Mouse (Mus musculus): Measurements from ENCODE around the gene Galnt11. TPM values are rescaled to one million over a fixed set of nuclear protein-coding genes. Genes with fewer than 3 reads are reported as not detected.
"Not testable (repeated sequence)": the region's sequence is repeated elsewhere in the genome, so short reads cannot be mapped to it uniquely, and the experiment has no call there.

The Galnt11 gene
- polyA plus RNA-seq, 1 experiment from 2014 or later, result 41.0 TPM

GRCm38 (mm10) chr5:25215006-25215405 is 6.7 kb upstream of the Galnt11 start:
- H3K9me3 ChIP-seq (replicated peaks), result no peaks in the 10 kb centered on the region
- WGBS, result 84% methylated on average over 6 of the region's 6 CpGs
- ATAC-seq (ENCODE audit: low FRiP score), result no peak

DNA sequence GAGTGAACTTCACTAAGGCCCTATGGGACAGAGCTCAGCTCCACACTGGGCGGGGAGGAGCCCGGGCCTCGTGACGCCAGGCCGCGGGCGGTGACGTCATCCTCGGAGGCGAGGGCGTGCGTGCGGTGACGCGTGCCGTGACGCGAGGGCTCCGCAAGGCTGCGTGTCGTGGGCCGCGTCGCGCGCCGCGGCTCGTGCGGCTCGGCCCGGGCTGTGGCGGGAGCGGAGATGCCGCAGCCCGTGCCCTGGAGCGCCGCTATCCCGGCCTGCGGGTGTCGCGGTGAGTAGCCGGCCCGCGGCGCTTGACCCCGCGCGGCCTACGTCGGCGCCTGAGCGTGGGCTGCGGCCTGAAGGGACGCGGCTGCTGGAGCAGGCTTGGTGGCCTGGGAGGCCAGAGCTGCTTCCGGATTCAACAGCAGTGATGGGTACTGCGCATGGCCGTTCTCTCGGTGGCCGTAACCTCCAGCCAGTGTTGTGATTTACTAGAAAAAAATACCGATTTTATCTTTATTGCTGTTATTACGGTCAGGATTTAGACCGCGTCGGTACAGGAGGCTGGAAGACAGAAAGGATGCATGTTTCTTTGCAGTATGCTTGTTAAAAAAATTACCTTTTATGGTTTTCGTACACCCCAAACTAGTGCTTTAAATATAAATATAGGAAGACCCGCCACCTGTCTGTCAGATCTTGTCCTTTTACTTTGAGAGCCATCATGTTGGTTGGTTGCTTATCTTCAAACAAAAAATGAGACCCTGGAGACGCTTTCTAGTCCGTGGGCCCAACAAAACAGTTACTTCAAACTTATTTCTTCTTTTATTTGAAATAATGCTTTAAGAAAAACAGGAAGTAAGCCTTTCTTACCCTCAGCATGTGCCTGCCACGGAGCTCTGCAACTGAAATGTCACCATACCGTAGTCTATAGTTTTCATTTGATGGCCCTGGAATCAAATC is 1.3 kb downstream of the Galnt11 start, which contains the start of gene E130116L18Rik:
Gene E130116L18Rik, minus strand, starts transcription at position 402 of the 951 bp plus-strand sequence.
- 5% methylated on average over 72 of the region's 72 CpGs for WGBS
- H3K4me3 ChIP-seq, result peak within 1 kb of the TSS; percentile 80
- ATAC-seq (ENCODE audit: low FRiP score), result peak; percentile 97
- H3K36me3 ChIP-seq, result no peaks in the 10 kb centered on the region
- H3K4me2 ChIP-seq (replicated peaks), result peak within 1 kb of the TSS; percentile 58
- peaks cover 9% of the 10 kb centered on the region for H3K4me1 ChIP-seq
- peak within 1 kb of the TSS; percentile 88 for H3K9ac ChIP-seq
- peak within 1 kb of the TSS; percentile 85 for H3K27ac ChIP-seq
- no peaks in the 10 kb centered on the region for H3K27me3 ChIP-seq
- H3K9me3 ChIP-seq (replicated peaks), result no peaks in the 10 kb centered on the region

More at GRCm38 (mm10) chr5:25215006-25215405, 6.7 kb upstream of the Galnt11 start:
- H3K4me1 ChIP-seq, result no peaks in the 10 kb centered on the region
- no peak overlapping the region for H3K4me3 ChIP-seq
- no peak overlapping the region for H3K4me2 ChIP-seq (replicated peaks)
- no peaks in the 10 kb centered on the region for H3K27me3 ChIP-seq
- H3K9ac ChIP-seq, result no peak overlapping the region
- no peak overlapping the region for H3K27ac ChIP-seq
- no peaks in the 10 kb centered on the region for H3K36me3 ChIP-seq

DNA sequence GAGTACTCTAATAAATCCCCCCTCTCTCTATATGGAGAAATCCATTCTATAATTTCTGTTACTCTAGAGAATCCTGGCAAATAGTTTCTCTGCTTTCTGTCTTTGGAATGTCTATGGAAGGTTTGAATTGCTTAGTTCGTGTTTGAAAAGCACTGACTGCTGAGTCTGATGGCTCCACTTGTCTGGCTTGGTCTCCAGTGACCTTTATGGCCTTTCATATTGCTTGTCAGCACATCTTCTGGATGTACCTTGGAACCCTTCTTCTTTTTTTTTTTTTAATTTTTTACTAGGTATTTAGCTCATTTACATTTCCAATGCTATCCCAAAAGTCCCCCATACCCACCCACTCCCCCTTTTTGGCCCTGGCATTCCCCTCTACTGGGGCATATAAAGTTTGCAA is 2.7 kb downstream of the Galnt11 start:
- H3K9ac ChIP-seq, H3K4me3 ChIP-seq: not testable (repeated sequence)
- H3K4me2 ChIP-seq (replicated peaks), result 0 out of 2 replicates have a peak overlapping the region, but pooled peaks have one; percentile 58

GRCm38 (mm10) chr5:25243101-25243500 is 21.4 kb downstream of the Galnt11 start:
- Histone ChIP-seq H3K36me3 (peaks cover 14% of the 10 kb centered on the region; the same call in 1 of the 2 replicates), H3K27ac (no peak overlapping the region), H3K27me3 (no peaks in the 10 kb centered on the region), H3K4me3 (no peak overlapping the region), H3K9me3 (replicated peaks) (no peaks in the 10 kb centered on the region), H3K4me2 (replicated peaks) (no peak overlapping the region), H3K9ac (no peak overlapping the region), H3K4me1 (no peaks in the 10 kb centered on the region)
- no peak for ATAC-seq (ENCODE audit: low FRiP score)
- 90% methylated on average over 6 of the region's 6 CpGs for WGBS

More for the DNA sequence above, 2.7 kb downstream of the Galnt11 start:
- H3K9me3 ChIP-seq (replicated peaks); H3K36me3 ChIP-seq; ATAC-seq (ENCODE audit: low FRiP score); H3K27me3 ChIP-seq; H3K27ac ChIP-seq; H3K4me1 ChIP-seq: not testable (repeated sequence)
- WGBS, result 90% methylated on average over 1 of the region's 1 CpGs

DNA sequence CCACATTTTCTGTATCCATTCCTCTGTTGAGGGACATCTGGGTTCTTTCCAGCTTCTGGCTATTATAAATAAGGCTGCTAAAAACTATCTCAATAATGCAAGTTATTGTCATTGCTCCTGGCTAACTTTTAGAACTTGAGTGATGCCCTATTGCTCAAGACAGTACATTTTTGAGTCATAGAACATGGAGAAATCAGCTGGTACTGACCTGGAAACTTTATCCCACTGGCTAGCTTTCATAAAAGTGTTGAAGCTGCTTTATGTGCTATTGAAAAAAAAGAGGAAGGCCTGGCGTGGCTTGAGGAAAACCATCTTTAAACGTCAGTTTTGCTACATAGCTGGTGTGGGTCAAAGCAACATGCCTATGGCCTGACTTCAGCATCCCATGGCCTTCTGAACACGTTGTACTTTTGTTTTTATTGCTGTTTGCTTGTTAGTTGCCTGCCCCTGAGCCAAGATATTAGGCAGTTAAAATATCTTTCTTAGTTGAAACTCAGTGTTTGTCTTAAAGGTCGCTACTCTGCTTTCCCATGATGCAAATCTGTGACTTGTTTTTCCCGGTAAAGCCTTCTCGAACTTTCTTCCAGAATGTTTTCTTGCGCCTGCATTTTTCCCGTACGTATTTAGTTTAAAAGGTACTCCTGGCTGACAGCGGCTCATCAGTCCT is 24.2 kb downstream of the Galnt11 start:
- no peak for ATAC-seq (ENCODE audit: low FRiP score)
- Histone ChIP-seq H3K4me2 (replicated peaks) (no peak overlapping the region), H3K9me3 (replicated peaks) (no peaks in the 10 kb centered on the region), H3K27ac (no peak overlapping the region), H3K36me3 (peaks cover 30% of the 10 kb centered on the region), H3K9ac (no peak overlapping the region), H3K27me3 (no peaks in the 10 kb centered on the region), H3K4me1 (no peaks in the 10 kb centered on the region), H3K4me3 (no peak overlapping the region)
- 90% methylated on average over 10 of the region's 10 CpGs for WGBS

- no peaks in the 10 kb centered on the region for H3K27me3 ChIP-seq
- no peaks in the 10 kb centered on the region for H3K4me1 ChIP-seq
- no peaks in the 10 kb centered on the region for H3K9me3 ChIP-seq (replicated peaks)
- WGBS, result 81% methylated on average over 1 of the region's 1 CpGs
- H3K36me3 ChIP-seq, result peaks cover 35% of the 10 kb centered on the region
- no peak for ATAC-seq (ENCODE audit: low FRiP score)
- H3K9ac ChIP-seq, result no peak overlapping the region
- no peak overlapping the region for H3K4me2 ChIP-seq (replicated peaks)
- H3K4me3 ChIP-seq, result no peak overlapping the region
- H3K27ac ChIP-seq, result no peak overlapping the region
Measured at GRCm38 (mm10) chr5:25246473-25246865, 24.8 kb downstream of the Galnt11 start.

GRCm38 (mm10) chr5:25247036-25247435 is 25.3 kb downstream of the Galnt11 start:
- Histone ChIP-seq H3K4me2 (replicated peaks) (no peak overlapping the region), H3K9ac (no peak overlapping the region), H3K27ac (no peak overlapping the region), H3K4me1 (no peaks in the 10 kb centered on the region), H3K9me3 (replicated peaks) (no peaks in the 10 kb centered on the region), H3K4me3 (no peak overlapping the region), H3K36me3 (peaks cover 41% of the 10 kb centered on the region), H3K27me3 (no peaks in the 10 kb centered on the region)
- 89% methylated on average over 3 of the region's 3 CpGs for WGBS
- no peak for ATAC-seq (ENCODE audit: low FRiP score)

GRCm38 (mm10) chr5:25252423-25252822 is 30.7 kb downstream of the Galnt11 start:
- Histone ChIP-seq H3K4me1 (no peaks in the 10 kb centered on the region), H3K4me3 (no peak overlapping the region), H3K9ac (no peak overlapping the region), H3K36me3 (peaks cover 72% of the 10 kb centered on the region), H3K27ac (no peak overlapping the region), H3K27me3 (no peaks in the 10 kb centered on the region), H3K4me2 (replicated peaks) (no peak overlapping the region), H3K9me3 (replicated peaks) (no peaks in the 10 kb centered on the region)
- no peak for ATAC-seq (ENCODE audit: low FRiP score)
- WGBS, result 95% methylated on average over 2 of the region's 2 CpGs

DNA sequence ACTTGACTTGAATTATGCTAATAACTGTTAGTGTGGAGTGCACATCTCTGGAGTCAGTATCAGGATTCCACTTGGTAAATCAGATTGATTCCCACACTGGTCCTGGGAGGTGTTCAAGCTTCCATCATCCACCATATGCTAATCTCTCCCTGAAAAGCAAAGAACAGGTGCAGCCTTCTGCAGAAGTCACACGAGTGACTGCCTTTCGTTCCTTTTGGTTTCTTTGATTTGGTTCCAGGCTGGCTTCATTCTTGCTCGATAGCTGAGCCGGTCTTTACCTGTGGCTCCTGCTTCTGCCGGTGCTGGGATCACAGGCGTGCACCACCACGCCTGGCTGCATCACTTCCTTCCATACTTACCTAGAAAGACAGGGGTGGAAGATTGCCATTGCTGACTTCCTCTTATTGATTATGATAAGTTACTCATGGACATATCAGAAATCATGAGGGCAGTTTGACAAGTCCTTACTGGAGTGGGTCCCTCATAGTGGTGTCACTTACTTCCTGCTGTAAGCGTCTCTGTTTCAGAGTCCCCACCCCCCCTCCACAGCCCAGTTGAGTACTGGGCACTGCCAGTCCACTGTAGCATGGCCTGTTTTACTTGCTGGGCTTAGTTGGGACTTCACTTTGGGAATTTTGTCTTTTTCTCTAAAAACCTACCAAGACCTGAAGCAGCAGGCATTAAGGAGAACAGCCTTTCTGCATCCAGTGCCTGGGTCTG is 31.3 kb downstream of the Galnt11 start:
- Histone ChIP-seq H3K9ac (no peak overlapping the region), H3K27ac (no peak overlapping the region), H3K27me3 (no peaks in the 10 kb centered on the region), H3K4me1 (no peaks in the 10 kb centered on the region), H3K9me3 (replicated peaks) (no peaks in the 10 kb centered on the region), H3K4me2 (replicated peaks) (no peak overlapping the region), H3K36me3 (peaks cover 78% of the 10 kb centered on the region), H3K4me3 (no peak overlapping the region)
- ATAC-seq (ENCODE audit: low FRiP score), result no peak
- WGBS, result 95% methylated on average over 8 of the region's 8 CpGs

DNA sequence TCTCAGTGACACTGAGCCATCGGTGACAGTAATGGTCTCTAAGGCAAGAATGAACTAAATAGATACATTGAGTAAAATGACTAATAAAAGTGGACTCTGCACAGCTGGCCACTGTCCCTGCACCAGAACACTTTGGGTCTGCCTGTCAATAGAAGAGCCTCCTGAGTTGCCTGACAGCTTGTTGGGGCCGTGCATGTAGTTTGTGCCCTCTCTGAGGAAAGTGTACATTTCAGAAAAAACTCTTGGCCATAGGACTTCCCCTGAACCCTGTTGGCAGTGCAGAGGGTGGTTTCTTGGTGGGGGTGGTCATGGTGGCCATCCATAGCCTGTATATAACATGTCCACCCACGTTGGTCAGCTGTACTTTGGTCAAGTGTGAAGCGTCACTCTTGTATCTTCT is 32.8 kb downstream of the Galnt11 start:
- Histone ChIP-seq H3K27ac (no peak overlapping the region), H3K27me3 (no peaks in the 10 kb centered on the region), H3K4me1 (no peaks in the 10 kb centered on the region), H3K9ac (no peak overlapping the region), H3K4me2 (replicated peaks) (no peak overlapping the region), H3K9me3 (replicated peaks) (no peaks in the 10 kb centered on the region), H3K36me3 (peaks cover 85% of the 10 kb centered on the region), H3K4me3 (no peak overlapping the region)
- 94% methylated on average over 4 of the region's 4 CpGs for WGBS
- ATAC-seq (ENCODE audit: low FRiP score), result no peak

DNA sequence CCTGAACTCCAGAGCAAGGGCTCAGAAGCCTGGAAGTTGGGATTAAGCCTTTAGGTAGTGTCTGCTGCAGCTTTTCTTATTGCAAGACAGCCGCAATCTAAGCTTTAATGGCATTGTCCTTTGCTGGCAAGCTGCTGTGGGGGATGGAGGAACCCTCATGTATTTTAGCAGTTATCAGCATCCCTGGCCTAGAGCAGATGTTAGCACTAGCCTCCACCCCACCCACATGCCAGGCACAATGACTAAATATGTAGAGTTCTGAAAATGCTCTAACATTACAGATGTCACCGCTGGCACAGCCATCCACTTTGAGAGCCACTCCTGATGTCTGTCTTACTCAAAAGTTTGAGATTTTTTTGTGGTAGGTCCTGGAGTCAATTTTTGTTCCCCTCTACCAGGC is 35.0 kb downstream of the Galnt11 start:
- no peaks in the 10 kb centered on the region for H3K27me3 ChIP-seq
- ATAC-seq (ENCODE audit: low FRiP score), result no peak
- H3K9me3 ChIP-seq (replicated peaks), result no peaks in the 10 kb centered on the region
- no peak overlapping the region for H3K27ac ChIP-seq
- no peak overlapping the region for H3K4me2 ChIP-seq (replicated peaks)
- no peaks in the 10 kb centered on the region for H3K4me1 ChIP-seq
- no peak overlapping the region for H3K9ac ChIP-seq
- H3K36me3 ChIP-seq, result peaks cover 73% of the 10 kb centered on the region
- 94% methylated on average over 2 of the region's 2 CpGs for WGBS
- no peak overlapping the region for H3K4me3 ChIP-seq

GRCm38 (mm10) chr5:25261452-25261851 is 39.7 kb downstream of the Galnt11 start:
- H3K36me3 ChIP-seq, result peaks cover 76% of the 10 kb centered on the region
- H3K4me1 ChIP-seq, result no peaks in the 10 kb centered on the region
- no peaks in the 10 kb centered on the region for H3K27me3 ChIP-seq
- H3K4me2 ChIP-seq (replicated peaks), result no peak overlapping the region
- no peak overlapping the region for H3K9ac ChIP-seq
- ATAC-seq (ENCODE audit: low FRiP score), result no peak
- WGBS, result 88% methylated on average over 6 of the region's 6 CpGs
- H3K4me3 ChIP-seq, result no peak overlapping the region
- H3K27ac ChIP-seq, result no peak overlapping the region
- H3K9me3 ChIP-seq (replicated peaks), result no peaks in the 10 kb centered on the region
